Mouse (Mus musculus) heart, postnatal 14 days (tissue): ENCODE measurements around the gene Glt1d1. TPM values are rescaled to one million over a fixed set of nuclear protein-coding genes. Genes with fewer than 3 reads are reported as not detected.
"Not testable (repeated sequence)": the region's sequence is repeated elsewhere in the genome, so short reads cannot be mapped to it uniquely, and the experiment has no call there.

ENCODE experiments used
- DNase-seq, 2 experiments: peaks; one replicate each; pipeline ENCODE4 v3.0.0; 2021 to 2022
- intact Hi-C: fragments of 180-260 bp; cut with DNase I; formaldehyde crosslinking; loops from one replicate; pipeline ENCODE4 v1.15.1; 2025
- total RNA-seq, 2 experiments: library from RNA; stranded (reverse); gene quantifications; 2 replicates each; pipeline ENCODE4 v1.2.3; 2021

Gene Glt1d1
- total RNA-seq, 2 experiments from 2014 or later = not detected

DNA sequence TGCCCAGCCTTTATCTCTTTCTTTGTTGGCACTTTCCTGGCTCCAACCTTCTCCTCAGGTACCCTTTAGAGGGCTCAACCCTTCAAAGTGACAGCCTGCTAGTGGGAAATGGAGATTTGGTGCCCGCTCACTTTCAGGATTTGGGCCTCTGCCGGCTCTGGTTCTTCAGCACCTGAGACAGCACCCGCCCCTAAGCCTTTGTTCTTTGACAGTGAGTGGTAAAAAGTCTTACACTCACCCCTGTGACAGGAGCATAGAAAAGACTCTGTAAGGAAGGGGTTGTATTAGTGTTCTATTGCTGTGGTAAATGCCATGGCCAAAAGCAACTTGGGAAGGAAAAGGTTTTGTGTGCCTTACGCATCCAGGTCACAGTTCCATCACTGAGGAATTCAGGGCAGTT is 63.8 kb downstream of the Glt1d1 start:
- intact Hi-C loops = no loop called here
- no peak for DNase-seq

DNA sequence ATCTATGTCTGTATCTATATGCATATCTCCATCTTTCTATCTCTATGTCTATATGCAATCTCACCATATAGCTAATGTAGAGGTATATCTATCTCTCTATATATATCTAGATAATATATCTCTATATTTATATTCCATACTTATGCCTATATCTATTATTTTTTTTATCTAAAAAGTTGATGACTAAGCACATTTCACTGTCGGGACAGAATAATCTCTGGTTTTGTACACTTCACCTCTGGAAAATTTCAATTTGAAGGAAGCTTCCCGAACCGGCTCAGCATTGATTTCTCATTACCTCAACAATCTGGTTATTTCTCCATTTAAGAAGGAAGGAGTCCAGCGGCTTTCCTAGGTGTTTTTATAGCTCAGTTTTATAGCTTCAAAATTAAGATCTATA is 64.5 kb downstream of the Glt1d1 start:
- DNase-seq = no peak
- intact Hi-C loops = no loop called here

DNA sequence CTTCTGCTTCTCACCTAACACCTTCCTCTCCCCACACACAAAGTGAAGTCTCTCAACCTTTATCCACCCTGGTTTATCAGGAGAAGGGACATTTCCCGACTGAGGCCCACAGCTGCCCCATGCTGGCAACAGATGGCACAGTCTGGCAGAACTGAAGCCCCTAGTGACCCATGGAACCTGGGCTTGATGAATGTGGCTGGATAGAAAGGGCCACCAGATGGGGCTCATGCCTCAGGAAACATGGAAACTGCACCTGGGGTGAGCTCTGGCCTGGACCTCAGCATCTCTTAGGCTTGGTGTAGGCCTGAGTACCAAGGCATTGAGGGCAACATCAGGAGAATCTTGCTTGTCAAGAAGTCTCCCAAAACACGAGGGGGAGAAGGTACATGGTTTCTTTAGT is 66.5 kb downstream of the Glt1d1 start:
- no peak for DNase-seq
- intact Hi-C loops = no loop called here

DNA sequence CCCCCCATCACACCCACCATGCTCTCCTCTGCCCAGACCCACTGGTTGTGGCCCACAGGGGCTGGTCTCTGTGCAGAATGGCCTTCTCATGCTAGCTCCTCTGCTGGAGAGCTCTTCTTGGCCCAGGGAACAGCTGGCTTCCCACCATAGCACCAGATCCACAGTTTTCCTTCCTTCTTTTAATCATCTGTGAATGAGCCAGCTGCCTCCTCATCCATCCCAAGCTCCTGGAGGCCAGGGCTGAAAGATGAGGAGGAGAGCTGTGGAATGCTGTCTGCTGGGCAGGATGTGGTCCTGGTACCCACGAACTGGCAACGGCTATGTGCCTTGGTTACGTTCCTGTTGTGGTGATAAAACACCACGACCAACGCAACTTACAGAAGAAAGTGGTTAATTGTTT is 67.6 kb downstream of the Glt1d1 start:
- no peak for DNase-seq
- intact Hi-C loops = no loop called here

DNA sequence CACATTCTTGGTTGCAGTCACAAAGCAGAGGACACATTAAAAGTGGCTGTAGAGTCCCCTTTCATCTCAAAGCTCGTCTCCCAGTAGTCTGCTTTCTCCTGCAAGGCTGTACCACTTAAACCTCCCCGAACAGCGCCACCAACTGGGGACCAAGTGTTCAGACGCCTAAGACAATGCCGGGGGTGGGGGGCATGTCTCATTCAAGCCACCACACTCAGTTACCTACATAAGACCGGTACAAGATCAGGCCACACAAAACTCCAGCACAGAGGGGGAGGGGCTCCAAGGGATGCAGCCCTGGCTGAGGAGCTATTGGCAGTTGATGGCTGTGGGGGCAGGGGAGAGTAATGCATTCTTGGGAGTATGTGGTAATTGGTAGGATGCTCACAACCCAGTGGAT is 68.1 kb downstream of the Glt1d1 start:
- intact Hi-C loops = no loop called here
- no peak for DNase-seq

DNA sequence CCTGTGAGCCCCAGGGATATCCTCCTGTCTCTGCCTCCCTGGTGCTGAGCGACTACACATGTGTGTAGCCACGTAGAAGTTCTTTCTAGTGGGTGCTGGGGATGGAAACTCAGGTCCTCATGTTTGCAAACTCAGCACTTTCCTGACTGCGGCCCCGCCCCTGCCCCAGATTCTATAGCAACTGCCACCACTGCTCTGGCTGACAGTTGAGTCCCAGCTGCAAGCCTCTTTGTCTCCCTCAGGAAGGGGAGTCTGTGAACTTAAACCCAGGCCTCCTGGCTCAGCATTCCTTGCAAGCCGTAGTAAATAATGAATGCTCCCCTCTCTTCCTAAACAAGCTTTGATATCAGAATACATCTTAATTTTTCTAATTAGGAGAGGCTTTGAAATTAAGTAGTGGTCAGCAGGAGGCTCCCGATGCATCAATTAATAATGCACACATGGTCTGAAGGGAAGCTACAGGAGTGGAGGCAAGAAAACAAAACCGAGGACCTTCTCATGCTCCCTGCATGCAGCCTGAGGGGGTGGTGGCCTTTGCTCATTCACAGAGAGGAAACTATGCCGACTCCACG is 71.6 kb downstream of the Glt1d1 start:
- DNase-seq = no peak
- intact Hi-C loops = no loop called here

DNA sequence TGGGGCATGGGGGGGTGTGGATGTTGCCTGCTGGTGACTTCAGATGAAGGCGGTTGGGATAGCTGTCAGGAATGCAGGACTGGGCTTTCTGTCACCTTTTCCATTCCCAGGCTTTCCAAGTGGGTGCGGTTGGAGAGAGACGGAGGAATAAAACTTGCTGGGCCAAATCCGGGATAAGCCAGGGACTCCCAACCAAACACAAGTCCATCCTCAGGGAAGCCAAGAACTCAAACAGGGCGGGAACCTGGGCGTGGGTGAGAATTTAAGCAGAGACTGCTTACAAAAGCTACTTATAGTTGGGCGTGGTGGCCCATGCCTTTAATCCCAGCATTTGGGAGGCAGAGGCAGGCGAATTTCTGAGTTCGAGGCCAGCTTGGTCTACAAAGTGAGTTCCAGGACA is 73.2 kb downstream of the Glt1d1 start:
- no peak for DNase-seq
- intact Hi-C loops = no loop called here

DNA sequence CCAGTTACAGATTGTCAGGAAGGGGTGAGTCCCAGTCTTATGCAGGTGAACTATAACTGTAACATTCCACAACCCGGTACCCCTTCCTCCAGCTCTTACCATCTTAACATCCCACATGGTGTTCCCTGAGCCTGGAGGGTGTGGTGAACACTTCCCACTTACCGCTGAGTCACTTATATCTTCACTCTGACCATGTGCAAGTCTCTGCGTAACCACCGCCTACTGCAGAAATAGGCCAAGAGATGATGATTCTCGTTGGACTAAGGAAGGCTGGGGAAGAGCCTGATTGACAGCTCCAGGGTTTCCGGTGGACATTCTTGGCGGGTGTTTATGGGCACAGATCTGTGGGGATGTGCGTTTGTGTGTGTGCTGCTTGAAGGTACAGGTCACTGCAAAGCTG is 73.9 kb downstream of the Glt1d1 start:
- intact Hi-C loops = no loop called here
- no peak for DNase-seq

DNA sequence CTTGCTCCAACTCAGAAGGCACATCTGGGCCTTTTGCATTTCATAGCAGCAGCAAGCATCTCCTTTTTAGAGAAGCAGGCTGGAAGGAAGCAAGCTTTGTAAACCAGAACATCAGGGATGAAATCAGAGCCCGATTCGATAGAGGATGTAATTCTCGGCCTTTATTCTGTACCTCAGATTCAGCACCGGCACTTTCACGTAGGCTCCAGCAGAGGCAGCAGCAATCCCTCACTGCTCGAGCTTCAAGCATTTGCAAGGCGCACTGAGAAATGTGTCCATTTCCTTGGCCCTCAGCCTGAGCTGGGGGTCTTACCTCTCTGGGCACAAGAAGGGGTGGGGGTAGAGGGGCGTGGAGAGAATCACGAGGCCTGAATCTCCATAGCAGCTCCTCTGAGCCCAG is 76.1 kb downstream of the Glt1d1 start:
- intact Hi-C loops = no loop called here
- no peak for DNase-seq

DNA sequence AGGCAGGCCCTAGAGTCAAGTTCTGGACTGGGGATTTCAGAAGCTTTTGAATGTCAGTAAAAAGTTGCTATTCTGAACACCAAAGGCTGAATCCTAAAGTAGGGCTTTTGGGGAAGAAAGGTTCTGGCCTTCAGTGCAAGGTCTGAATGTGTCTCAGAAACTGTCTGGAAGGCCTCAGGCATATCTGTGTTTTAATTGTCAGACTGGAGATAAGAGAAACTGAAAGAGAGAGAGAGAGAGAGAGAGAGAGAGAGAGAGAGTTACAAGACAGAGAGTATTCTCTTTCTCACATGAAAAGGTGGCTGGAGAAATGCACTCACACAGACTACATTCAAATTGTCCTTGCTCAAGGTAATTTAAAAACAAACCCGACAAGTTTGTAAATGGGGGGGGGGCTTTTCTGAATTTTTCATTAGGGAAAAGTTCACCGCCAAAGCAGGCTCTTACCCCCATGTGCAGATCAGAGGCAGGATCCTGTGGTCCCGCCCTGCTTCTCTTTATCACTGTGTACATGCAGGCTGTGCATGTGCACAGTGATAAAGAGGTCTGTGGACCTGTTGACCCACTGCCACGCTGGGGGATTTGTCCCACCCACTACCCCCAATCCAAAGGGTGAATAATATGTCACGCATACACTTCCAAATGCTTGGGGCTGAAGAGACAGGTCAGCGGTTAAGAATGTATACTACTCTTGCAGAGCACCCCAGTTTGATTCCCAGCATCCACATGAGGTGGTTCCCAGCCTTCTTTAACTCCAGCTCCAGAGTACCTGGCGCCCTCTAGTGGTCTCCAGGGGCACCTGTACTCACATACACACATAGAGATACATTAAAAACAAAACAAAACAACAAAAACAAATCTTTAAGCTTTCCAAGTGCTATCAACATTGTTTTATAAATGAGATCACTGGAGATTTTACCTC is 83.0 kb downstream of the Glt1d1 start:
- intact Hi-C loops = no loop called here

DNA sequence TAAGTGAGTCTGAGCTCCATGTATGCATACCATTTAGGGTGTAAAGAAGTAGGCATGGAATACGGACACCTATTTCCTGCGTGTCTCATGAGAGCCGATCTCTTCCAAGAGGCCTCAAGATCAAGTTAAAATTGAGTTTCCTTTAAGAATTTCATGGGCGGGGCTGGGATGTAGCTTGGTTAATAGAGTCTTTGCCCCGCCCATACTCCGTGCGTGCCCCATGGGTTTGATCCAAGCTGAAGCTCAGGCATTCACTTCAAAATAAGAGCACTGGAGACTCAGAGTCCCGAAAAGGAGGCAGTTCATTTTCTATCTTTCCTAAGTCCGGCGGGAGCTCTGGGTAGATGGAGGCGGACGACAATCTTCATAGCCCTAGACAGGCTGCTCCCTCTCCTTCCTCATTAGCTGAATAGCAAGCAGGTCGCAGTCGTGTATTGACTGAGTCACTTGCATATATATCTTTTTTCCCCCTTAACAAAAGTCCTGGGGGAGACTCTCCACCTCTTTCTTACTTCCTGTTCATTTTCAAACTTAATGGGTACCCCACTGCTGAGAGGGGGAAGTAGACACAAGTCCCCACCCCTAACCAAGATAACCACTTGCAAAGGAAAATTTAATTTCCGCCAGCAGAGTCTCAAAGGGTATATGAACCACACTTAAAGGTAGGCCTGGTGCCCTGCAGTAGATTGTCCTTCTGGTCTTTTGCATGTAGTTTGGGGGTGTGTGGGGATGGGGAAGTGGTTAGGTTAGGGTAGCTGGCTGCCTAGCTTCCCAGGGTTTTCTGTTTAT is 88.7 kb downstream of the Glt1d1 start:
- peak in 1 of 2 experiments; percentile 27 for DNase-seq

More for the DNA sequence above, 83.0 kb downstream of the Glt1d1 start:
- DNase-seq = no peak

DNA sequence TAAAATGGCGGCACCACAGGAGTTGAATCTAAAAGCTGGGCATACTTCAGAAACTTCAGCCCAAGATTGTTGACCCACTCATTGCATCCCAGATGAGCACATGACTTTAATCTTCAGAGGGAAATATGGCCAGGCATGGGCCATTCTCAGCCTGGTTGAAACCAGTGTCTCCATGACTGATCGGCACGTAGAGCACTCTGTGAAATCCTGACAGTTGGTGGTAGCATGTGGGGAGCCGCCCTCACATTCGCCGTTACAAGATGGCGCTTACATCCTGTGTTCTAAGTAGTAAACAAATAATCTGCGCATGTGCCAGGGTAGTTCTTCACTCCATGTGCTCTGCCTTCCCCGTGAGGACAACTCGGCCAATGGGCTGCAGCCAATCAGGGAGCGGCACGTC is 90.1 kb downstream of the Glt1d1 start:
- DNase-seq, intact Hi-C loops: not testable (repeated sequence)

More for the DNA sequence above, 88.7 kb downstream of the Glt1d1 start:
- intact Hi-C loops = no loop called here

DNA sequence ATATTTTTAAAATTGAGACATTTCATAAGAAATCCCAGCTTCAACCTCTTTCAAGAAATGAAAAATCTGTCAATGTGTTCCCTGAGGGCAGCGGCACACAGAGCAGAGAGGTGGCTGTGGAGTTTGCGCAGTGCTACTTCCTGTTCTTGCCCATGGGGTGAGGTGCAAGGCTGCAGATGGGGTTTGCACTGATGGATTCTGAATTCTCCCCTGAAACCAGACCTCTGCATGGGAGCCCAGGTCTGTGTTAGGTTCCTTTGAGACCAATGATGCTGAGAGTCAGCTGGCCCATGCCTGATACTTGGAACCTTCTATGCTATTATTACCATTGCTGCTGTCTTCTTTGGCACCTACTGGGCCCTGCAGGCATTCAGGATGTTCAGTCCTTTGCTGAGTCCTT is 98.3 kb downstream of the Glt1d1 start:
- intact Hi-C loops = no loop called here
- DNase-seq = no peak

DNA sequence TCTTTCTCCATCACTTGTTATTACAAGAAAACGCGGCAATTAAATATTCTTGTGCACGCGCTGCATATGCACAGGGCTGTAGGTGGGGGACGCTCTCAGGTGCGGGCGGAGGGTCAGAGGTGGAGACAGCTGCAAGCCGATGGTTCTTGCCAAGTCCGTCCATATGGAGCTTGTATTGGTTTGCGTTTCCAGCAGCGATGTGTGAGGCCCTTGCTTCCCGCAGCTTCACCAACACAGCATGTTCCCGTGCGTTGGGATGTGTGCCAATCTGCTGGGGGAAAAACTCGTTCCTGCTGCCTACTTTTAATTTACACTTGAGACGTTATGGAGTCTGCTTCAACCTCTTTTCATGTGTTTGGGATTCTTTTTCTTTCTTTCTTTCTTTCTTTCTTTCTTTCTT is 109.3 kb downstream of the Glt1d1 start:
- DNase-seq = no peak
- intact Hi-C loops = no loop called here

DNA sequence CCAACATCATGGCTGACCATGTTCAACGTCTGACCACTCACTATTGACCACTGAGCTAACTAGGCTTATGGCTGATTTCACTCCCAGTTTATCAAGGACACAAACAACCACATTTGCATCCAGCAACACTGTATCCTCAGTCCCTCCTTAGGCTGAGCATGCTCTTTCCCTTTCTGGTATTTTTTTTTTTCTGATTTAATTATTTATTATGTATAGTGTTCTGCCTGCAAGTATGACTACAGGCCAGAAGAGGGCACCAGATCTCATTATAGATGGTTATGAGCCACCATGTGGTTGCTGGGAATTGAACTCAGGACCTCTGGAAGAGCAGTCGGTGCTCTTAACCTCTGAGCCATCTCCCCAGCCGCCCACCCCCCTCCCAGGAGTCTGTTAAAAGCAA is 117.5 kb downstream of the Glt1d1 start:
- DNase-seq, intact Hi-C loops: not testable (repeated sequence)

DNA sequence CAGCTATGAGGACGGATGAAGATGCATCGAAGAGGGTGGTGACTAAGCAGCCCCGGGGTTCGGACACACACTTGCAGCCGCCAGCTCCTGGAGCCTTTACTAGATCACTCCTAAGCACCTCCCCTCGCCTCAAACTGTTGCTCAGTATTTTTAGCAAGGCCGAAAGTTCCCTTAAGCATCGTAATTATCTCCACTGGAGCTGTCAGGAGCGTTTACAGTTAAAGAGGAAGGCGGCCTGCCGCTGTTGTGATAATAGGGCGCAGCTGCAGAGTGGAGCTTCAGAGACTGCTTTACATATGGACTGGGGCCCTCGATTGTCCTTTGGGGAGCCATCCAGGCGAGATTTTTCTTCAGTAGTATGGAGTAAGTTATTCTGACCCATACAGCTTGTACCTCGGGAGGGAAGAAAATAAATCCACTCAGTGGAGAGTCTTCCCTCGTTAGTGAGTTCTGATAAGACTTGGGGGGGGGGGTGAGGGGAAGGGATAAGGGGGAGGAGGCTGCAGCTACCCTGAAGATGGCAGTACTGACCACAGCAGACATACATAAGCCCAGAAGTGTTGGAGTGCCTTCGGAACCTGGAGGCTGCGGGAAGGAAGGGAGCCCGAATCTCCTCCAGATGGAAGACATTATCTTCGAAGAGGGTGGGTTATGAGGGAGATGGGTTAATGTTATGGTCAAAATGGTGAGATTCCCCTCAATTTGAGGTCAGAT is 119.4 kb downstream of the Glt1d1 start:
- intact Hi-C loops = no loop called here
- no peak for DNase-seq

DNA sequence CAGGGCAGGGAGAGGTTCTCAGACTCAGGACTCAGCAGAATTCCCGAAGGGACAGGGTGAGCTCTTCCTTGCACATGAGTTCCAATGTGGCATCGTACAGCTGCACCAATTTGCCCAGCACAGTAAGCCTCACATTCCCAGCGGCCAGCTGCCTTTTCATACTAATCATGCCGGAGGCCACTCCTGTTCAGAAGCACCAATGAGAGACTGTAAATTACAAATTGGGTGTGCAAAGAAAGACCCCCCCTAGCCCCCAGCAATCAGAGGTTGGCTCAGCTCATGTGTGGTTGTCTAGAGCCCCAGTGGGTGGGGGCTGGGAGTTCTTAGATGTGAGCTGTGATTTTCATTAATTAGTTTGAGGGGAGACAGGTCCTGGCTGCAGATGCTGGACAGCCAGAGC is 123.5 kb downstream of the Glt1d1 start:
- intact Hi-C loops = no loop called here

DNA sequence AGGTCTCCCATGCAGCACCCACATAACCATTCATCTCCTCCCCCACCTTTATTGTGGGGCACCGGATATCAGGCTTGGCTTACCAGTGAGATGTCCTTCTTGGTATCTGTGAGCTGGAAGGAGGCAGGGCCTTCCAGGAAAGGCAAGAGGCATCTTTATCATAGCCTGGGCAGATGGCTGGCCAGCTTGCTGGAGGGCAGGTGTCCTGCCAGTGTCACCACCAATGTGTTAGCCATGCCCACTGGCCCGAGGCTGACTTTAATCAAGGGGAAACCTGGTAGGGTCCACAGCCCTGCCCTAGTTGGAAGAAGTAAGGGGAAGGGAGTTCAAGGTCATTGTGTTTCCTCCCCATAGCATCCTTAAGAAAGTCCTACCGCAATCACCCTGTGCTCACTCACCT is 123.9 kb downstream of the Glt1d1 start:
- DNase-seq = no peak
- intact Hi-C loops = no loop called here

More for the DNA sequence above, 123.5 kb downstream of the Glt1d1 start:
- DNase-seq = no peak

DNA sequence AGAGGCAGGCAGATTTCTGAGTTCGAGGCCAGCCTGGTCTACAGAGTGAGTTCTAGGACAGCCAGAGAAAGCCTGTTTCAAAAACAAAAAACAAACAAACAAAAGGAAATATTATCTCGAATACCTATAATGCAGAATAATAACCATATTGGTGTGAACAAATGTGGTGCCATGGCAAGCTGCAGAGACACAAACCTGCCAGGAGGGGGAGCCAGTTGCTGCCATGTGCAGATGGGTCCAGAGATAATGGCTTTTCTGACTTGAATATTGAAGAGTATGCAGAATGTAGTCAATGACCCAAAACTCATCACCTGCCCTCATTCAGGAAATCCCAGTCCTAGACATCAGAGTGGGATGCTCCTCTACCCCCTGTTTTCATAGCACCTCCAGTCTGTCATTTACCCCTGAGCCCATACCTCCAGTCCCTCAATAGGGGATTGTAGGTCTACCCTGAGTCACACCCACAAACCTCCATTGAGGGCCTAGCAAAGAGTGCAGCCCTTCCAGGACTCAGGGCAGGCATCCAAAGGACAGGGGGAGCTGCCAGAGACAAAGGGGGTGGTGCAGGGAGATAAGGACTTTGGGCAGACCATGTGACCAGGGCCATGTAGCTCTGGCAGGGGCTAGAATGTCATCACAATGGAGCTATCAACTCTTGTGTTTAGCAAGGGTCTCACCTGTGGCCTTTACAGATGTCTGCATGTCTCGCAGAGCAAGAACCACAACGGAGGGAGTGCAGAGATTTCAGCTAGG is 124.8 kb downstream of the Glt1d1 start:
- DNase-seq = no peak
- intact Hi-C loops = no loop called here

DNA sequence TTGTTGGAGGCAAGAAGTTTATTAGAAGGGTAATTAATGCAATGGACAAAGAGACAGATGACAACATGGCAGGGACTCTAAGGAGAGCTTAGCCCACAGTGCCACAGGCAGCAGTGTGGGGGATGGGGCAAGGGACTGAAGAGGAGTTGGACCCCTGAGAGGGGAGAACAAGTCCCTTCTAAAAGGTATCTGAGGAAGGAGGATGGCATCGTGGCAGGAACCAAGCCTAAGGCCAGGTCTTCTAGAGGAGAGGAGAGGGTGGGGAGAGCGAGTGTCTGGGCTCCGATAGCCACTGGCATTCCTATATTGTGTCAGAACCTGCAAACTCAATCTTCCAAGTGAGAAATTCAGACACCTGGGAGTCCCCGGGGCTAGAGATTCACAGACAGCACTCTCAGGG is 126.5 kb downstream of the Glt1d1 start:
- DNase-seq = no peak
- intact Hi-C loops = no loop called here
